Mouse (Mus musculus): ENCODE results near the gene Ptgis. TPM values are rescaled to one million over a fixed set of nuclear protein-coding genes. Genes with fewer than 3 reads are reported as not detected.

Gene Ptgis
- polyA plus RNA-seq, 1 experiment from 2014 or later, result 11.2 TPM

DNA sequence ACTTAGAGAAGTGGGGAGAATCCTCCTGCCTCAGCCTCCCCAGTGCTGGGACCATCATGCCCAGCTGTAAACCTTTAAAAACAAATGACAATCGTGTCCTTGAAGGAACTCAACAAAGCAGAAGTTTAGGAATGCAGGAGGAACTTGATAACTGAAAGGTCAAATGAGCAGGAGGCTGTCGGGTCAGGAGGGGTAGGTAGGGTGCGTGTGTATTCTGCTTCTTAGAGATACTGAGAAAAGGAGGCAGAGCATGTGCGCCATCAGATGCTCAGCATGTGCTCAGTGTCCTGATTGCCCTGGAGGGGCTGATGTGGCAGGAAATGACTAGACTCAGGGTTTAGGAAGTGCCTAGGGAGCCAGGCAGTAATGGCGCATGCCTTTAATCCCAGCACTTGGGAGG lies 13.1 kb upstream of the Ptgis start:
- ATAC-seq (ENCODE audit: low FRiP score), result no peak
- Histone ChIP-seq H3K4me1 (ENCODE audit: control insufficient read depth, insufficient read depth, low read length) (peaks cover 6% of the 10 kb centered on the region; the same call in 1 of the 2 replicates), H3K4me2 (no peak overlapping the region), H3K36me3 (ENCODE audit: control insufficient read depth, insufficient read depth, low read length) (no peaks in the 10 kb centered on the region), H3K9me3 (ENCODE audit: control insufficient read depth, low read length) (no peaks in the 10 kb centered on the region), H3K27ac (ENCODE audit: low read depth, low read length) (no peak overlapping the region), H3K9ac (ENCODE audit: low read length) (no peak overlapping the region), H3K27me3 (ENCODE audit: control insufficient read depth, insufficient read depth, low read length) (no peaks in the 10 kb centered on the region), H3K4me3 (ENCODE audit: low read depth, low read length) (no peak overlapping the region)
- 86% methylated on average over 5 of the region's 5 CpGs for WGBS
- no peak for DNase-seq (ENCODE audit: low spot score, missing footprints)

DNA sequence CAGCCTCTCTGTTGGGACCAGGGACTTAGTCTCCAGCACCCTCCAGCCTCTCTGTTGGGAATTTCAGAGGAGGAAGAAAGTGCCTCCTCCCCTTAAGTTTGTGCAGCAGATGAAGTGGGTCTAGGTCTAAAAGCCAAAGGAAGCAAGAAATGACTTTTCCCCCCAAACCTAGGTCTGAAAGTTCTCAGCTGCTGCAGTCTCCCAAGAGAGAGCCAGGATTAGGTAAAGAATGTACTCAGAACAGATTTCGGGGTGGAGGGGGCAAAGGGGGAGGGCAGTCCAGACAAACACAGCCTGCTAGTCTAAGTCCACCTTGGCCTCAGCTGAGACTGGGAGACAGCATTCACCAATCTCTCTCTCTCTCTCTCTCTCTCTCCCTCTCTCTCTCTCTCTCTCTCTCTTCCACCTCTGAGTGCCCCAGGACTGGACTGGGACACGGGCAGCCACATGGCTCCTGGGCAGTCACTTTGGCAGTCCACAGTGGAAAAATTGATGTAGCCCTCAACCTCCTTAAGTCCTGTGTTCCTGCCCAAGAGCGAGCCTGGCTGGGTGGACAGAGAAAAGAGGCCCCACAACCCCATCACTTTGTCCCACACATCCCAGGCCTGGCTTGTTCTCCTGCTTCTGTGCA lies 11.8 kb upstream of the Ptgis start:
- Histone ChIP-seq H3K4me1 (ENCODE audit: control insufficient read depth, insufficient read depth, low read length) (peaks cover 8% of the 10 kb centered on the region; the same call in 1 of the 2 replicates), H3K9ac (ENCODE audit: low read length) (no peak overlapping the region), H3K4me2 (no peak overlapping the region), H3K27me3 (ENCODE audit: control insufficient read depth, insufficient read depth, low read length) (no peaks in the 10 kb centered on the region), H3K9me3 (ENCODE audit: control insufficient read depth, low read length) (no peaks in the 10 kb centered on the region), H3K27ac (ENCODE audit: low read depth, low read length) (no peak overlapping the region; the same call in 1 of the 2 replicates), H3K4me3 (ENCODE audit: low read depth, low read length) (no peak overlapping the region), H3K36me3 (ENCODE audit: control insufficient read depth, insufficient read depth, low read length) (no peaks in the 10 kb centered on the region)
- ATAC-seq (ENCODE audit: low FRiP score) (no peak), DNase-seq (ENCODE audit: low spot score, missing footprints) (no peak)
- 57% methylated on average over 3 of the region's 3 CpGs for WGBS

DNA sequence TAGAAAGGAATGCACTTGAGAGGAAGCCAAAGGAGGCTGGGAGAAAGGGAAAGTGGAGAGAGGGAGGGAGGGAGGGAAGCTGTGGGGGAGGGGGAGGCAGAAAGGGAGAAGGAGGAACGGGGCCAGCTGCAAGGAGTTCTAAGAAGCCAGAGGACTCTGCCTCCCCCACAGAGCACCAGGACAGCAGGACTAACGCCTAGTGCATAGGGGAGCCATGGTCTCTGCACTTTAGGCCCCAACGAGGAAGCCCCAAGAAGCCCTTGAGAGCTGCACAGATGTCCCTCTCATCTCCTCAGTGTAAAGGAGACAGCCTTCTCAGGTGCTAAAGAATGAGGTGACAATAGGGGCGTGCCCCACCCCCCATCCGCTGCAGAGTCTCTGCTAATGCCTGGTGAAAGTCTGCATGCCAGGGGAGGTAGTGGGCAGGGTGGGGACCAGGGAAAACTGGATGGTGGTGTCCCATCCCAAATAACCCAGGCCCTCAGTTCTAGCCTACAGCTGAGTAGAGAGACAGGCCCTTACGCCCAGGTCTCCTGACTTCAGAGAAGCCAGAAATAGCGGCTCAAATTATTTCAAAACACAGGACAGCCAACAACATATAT lies 10.4 kb upstream of the Ptgis start:
- H3K9ac ChIP-seq (ENCODE audit: low read length), result no peak overlapping the region

DNA sequence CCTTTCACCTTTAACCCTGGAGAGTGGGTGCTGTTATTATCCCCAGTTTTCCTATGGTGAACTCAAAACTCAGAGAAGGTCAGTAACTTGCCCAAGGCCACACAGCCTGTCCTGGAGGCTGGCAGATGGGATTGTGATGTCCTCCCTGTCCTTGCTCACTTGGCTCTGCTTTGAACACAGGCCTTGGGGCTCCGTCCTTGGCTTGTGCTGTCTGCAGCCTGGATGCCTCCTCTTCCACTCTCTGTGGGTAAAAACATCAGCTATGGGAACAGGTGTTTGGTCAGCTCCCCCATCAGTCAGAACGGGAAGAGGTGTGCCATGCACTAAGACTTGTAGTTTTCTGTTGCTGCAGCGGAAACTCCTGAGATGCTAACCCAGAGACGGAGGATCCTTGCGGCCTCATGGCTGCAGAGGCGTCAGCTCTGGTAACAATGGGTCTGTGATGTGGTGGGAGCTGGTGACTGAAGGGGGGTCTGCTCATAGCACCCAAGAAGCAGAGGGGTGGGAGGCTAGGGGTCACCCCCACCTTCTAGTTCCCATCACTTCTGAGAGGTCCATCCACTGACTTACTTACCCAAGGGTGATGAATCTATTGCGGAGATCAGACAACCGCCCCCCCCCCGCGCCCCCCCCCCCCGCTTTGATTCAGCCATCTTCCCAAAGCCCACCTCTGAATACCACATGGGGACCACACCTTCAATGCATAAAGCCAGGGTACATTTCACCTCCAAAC lies 9.8 kb upstream of the Ptgis start:
- DNase-seq (ENCODE audit: low spot score, missing footprints), result no peak
- H3K4me3 ChIP-seq (ENCODE audit: low read depth, low read length), result no peak overlapping the region
- H3K4me1 ChIP-seq (ENCODE audit: control insufficient read depth, insufficient read depth, low read length), result peaks cover 8% of the 10 kb centered on the region; the same call in 1 of the 2 replicates
- H3K27me3 ChIP-seq (ENCODE audit: control insufficient read depth, insufficient read depth, low read length), result no peaks in the 10 kb centered on the region
- H3K9me3 ChIP-seq (ENCODE audit: control insufficient read depth, low read length), result no peaks in the 10 kb centered on the region
- ATAC-seq (ENCODE audit: low FRiP score), result no peak
- no peaks in the 10 kb centered on the region for H3K36me3 ChIP-seq (ENCODE audit: control insufficient read depth, insufficient read depth, low read length)
- 63% methylated on average over 7 of the region's 11 CpGs for WGBS
- no peak overlapping the region for H3K27ac ChIP-seq (ENCODE audit: low read depth, low read length)
- no peak overlapping the region for H3K9ac ChIP-seq (ENCODE audit: low read length)
- no peak overlapping the region for H3K4me2 ChIP-seq

More for the DNA sequence above, 10.4 kb upstream of the Ptgis start:
- WGBS, result 27% methylated on average over 7 of the region's 7 CpGs
- Histone ChIP-seq H3K27ac (ENCODE audit: low read depth, low read length) (no peak overlapping the region), H3K4me2 (no peak overlapping the region), H3K27me3 (ENCODE audit: control insufficient read depth, insufficient read depth, low read length) (no peaks in the 10 kb centered on the region), H3K9me3 (ENCODE audit: control insufficient read depth, low read length) (no peaks in the 10 kb centered on the region), H3K36me3 (ENCODE audit: control insufficient read depth, insufficient read depth, low read length) (no peaks in the 10 kb centered on the region), H3K4me3 (ENCODE audit: low read depth, low read length) (no peak overlapping the region), H3K4me1 (ENCODE audit: control insufficient read depth, insufficient read depth, low read length) (peaks cover 8% of the 10 kb centered on the region; the same call in 1 of the 2 replicates)
- DNase-seq (ENCODE audit: low spot score, missing footprints), result no peak
- ATAC-seq (ENCODE audit: low FRiP score), result no peak

DNA sequence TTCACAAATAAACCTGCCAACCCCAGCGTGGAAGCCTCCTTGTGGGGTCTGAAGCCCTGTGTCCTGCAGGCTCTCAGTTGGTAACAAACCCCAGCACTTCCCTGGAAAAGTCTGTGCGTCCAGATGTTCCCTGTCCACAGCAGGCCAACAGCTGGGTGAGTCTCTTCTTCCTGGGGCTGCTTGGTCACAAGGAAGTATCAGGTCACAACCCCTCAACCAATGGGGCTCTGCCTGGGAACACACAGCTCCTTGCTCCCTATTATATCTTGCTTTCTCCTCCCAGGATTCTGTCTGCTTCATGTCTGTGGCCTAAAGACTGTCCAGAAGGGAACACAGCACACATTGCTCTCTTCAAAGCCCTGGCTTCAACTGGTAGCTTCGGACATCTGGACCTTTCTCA lies 9.2 kb upstream of the Ptgis start:
- Histone ChIP-seq H3K36me3 (ENCODE audit: control insufficient read depth, insufficient read depth, low read length) (no peaks in the 10 kb centered on the region), H3K9ac (ENCODE audit: low read length) (no peak overlapping the region), H3K9me3 (ENCODE audit: control insufficient read depth, low read length) (no peaks in the 10 kb centered on the region), H3K4me3 (ENCODE audit: low read depth, low read length) (no peak overlapping the region), H3K27ac (ENCODE audit: low read depth, low read length) (no peak overlapping the region), H3K4me2 (no peak overlapping the region), H3K27me3 (ENCODE audit: control insufficient read depth, insufficient read depth, low read length) (no peaks in the 10 kb centered on the region), H3K4me1 (ENCODE audit: control insufficient read depth, insufficient read depth, low read length) (peaks cover 8% of the 10 kb centered on the region; the same call in 1 of the 2 replicates)
- WGBS, result 78% methylated on average over 3 of the region's 3 CpGs
- DNase-seq (ENCODE audit: low spot score, missing footprints) (no peak), ATAC-seq (ENCODE audit: low FRiP score) (no peak)

DNA sequence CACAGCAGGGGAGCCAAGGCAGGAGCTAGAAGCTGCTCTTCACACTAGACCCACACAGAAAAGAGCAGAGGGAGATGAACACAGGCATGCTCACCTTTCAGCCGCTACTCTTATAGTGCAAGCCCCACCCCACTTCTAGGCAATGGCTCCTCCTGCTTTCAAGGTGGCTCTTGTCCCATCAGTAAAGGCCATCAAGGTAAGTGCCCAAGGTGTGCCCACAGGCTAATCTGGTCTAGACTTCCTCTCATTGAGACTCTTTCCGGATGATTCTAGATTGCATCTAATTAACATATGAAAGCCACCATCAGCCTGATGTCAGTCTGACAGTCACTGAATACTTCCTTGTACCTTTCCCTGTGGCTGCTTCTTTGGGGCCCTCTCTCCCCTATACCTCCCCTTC lies 7.4 kb upstream of the Ptgis start:
- peaks cover 8% of the 10 kb centered on the region; the same call in 1 of the 2 replicates for H3K4me1 ChIP-seq (ENCODE audit: control insufficient read depth, insufficient read depth, low read length)
- WGBS, result 48% methylated on average over 2 of the region's 2 CpGs
- no peak overlapping the region for H3K4me3 ChIP-seq (ENCODE audit: low read depth, low read length)
- no peak for DNase-seq (ENCODE audit: low spot score, missing footprints)
- no peaks in the 10 kb centered on the region for H3K9me3 ChIP-seq (ENCODE audit: control insufficient read depth, low read length)
- H3K27me3 ChIP-seq (ENCODE audit: control insufficient read depth, insufficient read depth, low read length), result no peaks in the 10 kb centered on the region
- H3K9ac ChIP-seq (ENCODE audit: low read length), result no peak overlapping the region
- H3K36me3 ChIP-seq (ENCODE audit: control insufficient read depth, insufficient read depth, low read length), result no peaks in the 10 kb centered on the region
- no peak overlapping the region for H3K27ac ChIP-seq (ENCODE audit: low read depth, low read length)
- no peak for ATAC-seq (ENCODE audit: low FRiP score)
- no peak overlapping the region for H3K4me2 ChIP-seq

DNA sequence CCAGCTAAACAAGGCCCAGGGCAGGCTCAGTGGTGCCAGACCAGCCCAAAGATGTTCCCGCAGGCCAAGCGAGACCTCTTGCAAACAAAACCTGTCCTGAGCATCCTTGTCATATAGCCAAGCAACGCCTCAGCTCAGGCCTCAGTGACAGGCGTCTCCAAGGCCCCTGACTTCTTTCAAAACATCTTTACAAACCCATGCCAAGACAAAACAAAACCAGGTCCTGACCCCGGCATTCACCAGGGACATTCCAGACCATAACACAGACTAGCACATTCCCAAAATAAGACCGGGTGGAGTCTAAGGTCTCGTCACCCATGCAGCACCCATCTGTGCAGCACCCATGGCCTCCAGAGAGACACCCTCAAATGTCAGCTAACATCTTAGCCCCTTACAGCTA lies 6.3 kb upstream of the Ptgis start:
- Histone ChIP-seq H3K4me2 (no peak overlapping the region), H3K9me3 (ENCODE audit: control insufficient read depth, low read length) (no peaks in the 10 kb centered on the region), H3K27me3 (ENCODE audit: control insufficient read depth, insufficient read depth, low read length) (no peaks in the 10 kb centered on the region), H3K4me3 (ENCODE audit: low read depth, low read length) (no peak overlapping the region), H3K36me3 (ENCODE audit: control insufficient read depth, insufficient read depth, low read length) (no peaks in the 10 kb centered on the region), H3K4me1 (ENCODE audit: control insufficient read depth, insufficient read depth, low read length) (0 out of 2 replicates have a peak, but pooled peaks cover 2% of the 10 kb centered on the region), H3K27ac (ENCODE audit: low read depth, low read length) (no peak overlapping the region), H3K9ac (ENCODE audit: low read length) (no peak overlapping the region)
- DNase-seq (ENCODE audit: low spot score, missing footprints), result no peak
- 69% methylated on average over 7 of the region's 7 CpGs for WGBS
- ATAC-seq (ENCODE audit: low FRiP score), result no peak

DNA sequence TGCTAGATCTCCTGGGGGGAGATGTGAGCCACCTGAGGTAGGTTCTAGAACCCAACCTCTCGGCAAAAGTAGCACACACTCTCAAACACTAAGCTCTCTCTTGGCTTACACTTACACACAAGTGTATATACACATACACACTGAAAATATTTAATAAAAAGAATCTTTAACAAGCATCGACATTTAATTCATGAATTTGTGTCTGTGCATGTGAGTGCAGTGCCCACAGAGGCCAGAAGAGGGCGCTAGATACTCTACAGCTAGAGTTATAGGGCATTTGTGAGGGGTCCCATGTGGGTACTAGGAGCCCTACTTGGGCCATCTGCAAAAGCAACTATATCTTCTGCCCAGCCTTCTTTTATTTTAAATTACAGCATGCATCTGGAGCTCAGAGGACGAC lies 4.5 kb upstream of the Ptgis start:
- no peak overlapping the region for H3K27ac ChIP-seq (ENCODE audit: low read depth, low read length)
- H3K9ac ChIP-seq (ENCODE audit: low read length), result no peak overlapping the region
- H3K36me3 ChIP-seq (ENCODE audit: control insufficient read depth, insufficient read depth, low read length), result no peaks in the 10 kb centered on the region
- no peak for DNase-seq (ENCODE audit: low spot score, missing footprints)
- 73% methylated on average over 4 of the region's 4 CpGs for WGBS
- H3K27me3 ChIP-seq (ENCODE audit: control insufficient read depth, insufficient read depth, low read length), result no peaks in the 10 kb centered on the region
- H3K4me1 ChIP-seq (ENCODE audit: control insufficient read depth, insufficient read depth, low read length), result peaks cover 4% of the 10 kb centered on the region; the same call in 1 of the 2 replicates
- no peak overlapping the region for H3K4me2 ChIP-seq
- no peaks in the 10 kb centered on the region for H3K9me3 ChIP-seq (ENCODE audit: control insufficient read depth, low read length)
- ATAC-seq (ENCODE audit: low FRiP score), result no peak
- H3K4me3 ChIP-seq (ENCODE audit: low read depth, low read length), result no peak overlapping the region

All from midbrain, embryonic 11.5 days (tissue).